Mouse (Mus musculus): Measurements from ENCODE around the gene Ccdc83. TPM values are rescaled to one million over a fixed set of nuclear protein-coding genes. Genes with fewer than 3 reads are reported as not detected.
"Not testable (repeated sequence)": the region's sequence is repeated elsewhere in the genome, so short reads cannot be mapped to it uniquely, and the experiment has no call there.

The Ccdc83 gene
- total RNA-seq, 2 experiments from 2014 or later, result not detected

- no peak for DNase-seq (ENCODE audit: low spot score in 2 of 2)
Measured at GRCm38 (mm10) chr7:90261902-90262599, 3.5 kb downstream of the Ccdc83 start.

- no peak for DNase-seq (ENCODE audit: low spot score in 2 of 2)
Measured at GRCm38 (mm10) chr7:90259899-90260298, 5.7 kb downstream of the Ccdc83 start.

GRCm38 (mm10) chr7:90258701-90259100, 6.9 kb downstream of the Ccdc83 start:
- no peak for DNase-seq (ENCODE audit: low spot score in 2 of 2)

- DNase-seq (ENCODE audit: low spot score in 2 of 2), result no peak
Measured at GRCm38 (mm10) chr7:90252946-90253345, 12.6 kb downstream of the Ccdc83 start.

- peak in 1 of 2 experiments; percentile 35 for DNase-seq (ENCODE audit: low spot score in 2 of 2)
Measured at GRCm38 (mm10) chr7:90243643-90244042, 21.9 kb downstream of the Ccdc83 start.

GRCm38 (mm10) chr7:90243151-90243550, 22.4 kb downstream of the Ccdc83 start:
- DNase-seq (ENCODE audit: low spot score in 2 of 2), result no peak

GRCm38 (mm10) chr7:90236289-90236905, 29.2 kb downstream of the Ccdc83 start:
- no peak for DNase-seq (ENCODE audit: low spot score in 2 of 2)

GRCm38 (mm10) chr7:90233921-90234320, 31.7 kb downstream of the Ccdc83 start:
- DNase-seq (ENCODE audit: low spot score in 2 of 2), result no peak

- no peak for DNase-seq (ENCODE audit: low spot score in 2 of 2)
Measured at GRCm38 (mm10) chr7:90231431-90231830, 34.1 kb downstream of the Ccdc83 start.

- not testable (repeated sequence) for DNase-seq (ENCODE audit: low spot score in 2 of 2)
Measured at GRCm38 (mm10) chr7:90228884-90229283, 36.7 kb downstream of the Ccdc83 start.

GRCm38 (mm10) chr7:90228075-90228474, 37.5 kb downstream of the Ccdc83 start:
- no peak for DNase-seq (ENCODE audit: low spot score in 2 of 2)

- DNase-seq (ENCODE audit: low spot score in 2 of 2), result no peak
Measured at GRCm38 (mm10) chr7:90221487-90221886, 44.1 kb downstream of the Ccdc83 start.

- no peak for DNase-seq (ENCODE audit: low spot score in 2 of 2)
Measured at GRCm38 (mm10) chr7:90218122-90218521, 47.5 kb downstream of the Ccdc83 start.

- peak; percentile 17 to 51 for DNase-seq (ENCODE audit: low spot score in 2 of 2)
Measured at GRCm38 (mm10) chr7:90216511-90216910, 49.1 kb downstream of the Ccdc83 start.

GRCm38 (mm10) chr7:90210947-90211346, 54.6 kb downstream of the Ccdc83 start:
- DNase-seq (ENCODE audit: low spot score in 2 of 2), result no peak

GRCm38 (mm10) chr7:90210116-90210515, 55.5 kb downstream of the Ccdc83 start:
- no peak for DNase-seq (ENCODE audit: low spot score in 2 of 2)

- no peak for DNase-seq (ENCODE audit: low spot score in 2 of 2)
Measured at GRCm38 (mm10) chr7:90203914-90204313, 61.7 kb downstream of the Ccdc83 start.

- DNase-seq (ENCODE audit: low spot score in 2 of 2), result no peak
Measured at GRCm38 (mm10) chr7:90201877-90202465, 63.6 kb downstream of the Ccdc83 start.

GRCm38 (mm10) chr7:90200251-90200650, 65.3 kb downstream of the Ccdc83 start:
- DNase-seq (ENCODE audit: low spot score in 2 of 2), result no peak

GRCm38 (mm10) chr7:90180635-90181034, 84.9 kb downstream of the Ccdc83 start:
- no peak for DNase-seq (ENCODE audit: low spot score in 2 of 2)

- DNase-seq (ENCODE audit: low spot score in 2 of 2), result no peak
Measured at GRCm38 (mm10) chr7:90175576-90175975, 90.0 kb downstream of the Ccdc83 start.
